ENCODE assay signal across 20 mouse cellular contexts in the genomic region with DNA sequence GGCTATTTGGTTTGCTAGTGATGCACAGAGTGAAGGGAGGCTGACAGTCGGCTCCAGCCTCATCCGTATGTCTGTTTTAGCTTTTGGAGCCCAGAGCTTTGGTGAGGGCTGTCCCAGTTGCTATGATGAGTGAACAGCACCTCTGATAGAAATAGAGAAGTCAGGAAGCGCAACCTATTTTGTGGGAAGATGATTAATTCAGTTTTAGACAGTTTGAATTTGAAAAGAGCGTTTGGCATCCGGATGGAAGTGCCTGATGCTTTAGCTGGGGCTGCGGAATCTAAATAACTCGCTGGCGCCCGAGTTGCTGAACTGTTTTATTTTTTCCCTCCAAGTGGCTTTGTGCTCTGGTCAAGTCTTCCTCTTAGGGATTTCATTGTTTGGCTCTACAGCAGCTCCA.
DNase-seq lines count a peak whose midpoint lies in the region; ATAC-seq and TF ChIP-seq lines count a peak whose summit lies in the region.
"Had no signal": no experiment of that assay in that cellular context is flagged by ENCODE, and none has a peak within 500 bp of the region (broad histone marks: within the 10 kb centered on the region; RNA-seq: fewer than 3 reads in every experiment).

No protein-coding gene starts in this region.

- no peaks in the 10 kb centered on the region for H3K27me3 ChIP-seq in intestine, embryonic 16.5 days (replicated peaks; ENCODE audit: control insufficient read depth, insufficient read depth, low read length)
- H3K27me3 ChIP-seq: embryonic facial prominence, embryonic 12.5 days; forebrain, embryonic 15.5 days; hindbrain, embryonic 13.5 days had no signal

- H3K4me3 ChIP-seq in layer of hippocampus, adult 2 months: no peak overlapping the region
- no peak overlapping the region for H3K4me3 ChIP-seq in intestine, embryonic 16.5 days (ENCODE audit: low read length)
- H3K4me3 ChIP-seq: embryonic facial prominence, embryonic 12.5 days; forebrain, embryonic 15.5 days; heart, embryonic 10.5 days; hindbrain, embryonic 13.5 days had no signal

- H3K4me1 ChIP-seq in intestine, embryonic 16.5 days (ENCODE audit: control insufficient read depth, insufficient read depth, low read length): no peaks in the 10 kb centered on the region
- H3K4me1 ChIP-seq: embryonic facial prominence, embryonic 12.5 days; forebrain, embryonic 15.5 days; heart, embryonic 10.5 days; hindbrain, embryonic 13.5 days had no signal

- no peak for ATAC-seq in intestine, embryonic 16.5 days
- ATAC-seq: forebrain, embryonic 15.5 days; hindbrain, postnatal 0 days had no signal

- no peak for TF ChIP-seq CTCF in layer of hippocampus, adult 2 months (conservative IDR thresholded peaks at IDR 0.05)

- peak overlapping the region; percentile 65; the same call in 1 of the 2 replicates for H3K27ac ChIP-seq in layer of hippocampus, adult 2 months
- H3K27ac ChIP-seq in intestine, embryonic 16.5 days (ENCODE audit: low read length): no peak overlapping the region
- H3K27ac ChIP-seq: embryonic facial prominence, embryonic 12.5 days; forebrain, embryonic 15.5 days; heart, embryonic 10.5 days; hindbrain, embryonic 13.5 days; hindbrain, postnatal 0 days had no signal

- H3K9me3 ChIP-seq in intestine, embryonic 16.5 days (ENCODE audit: control insufficient read depth, low read length): no peaks in the 10 kb centered on the region
- H3K9me3 ChIP-seq: embryonic facial prominence, embryonic 12.5 days; forebrain, embryonic 15.5 days; heart, embryonic 10.5 days; hindbrain, embryonic 13.5 days had no signal

- no peak overlapping the region for H3K9ac ChIP-seq in intestine, embryonic 16.5 days (ENCODE audit: low read depth, low read length)
- H3K9ac ChIP-seq: embryonic facial prominence, embryonic 12.5 days; forebrain, embryonic 15.5 days; hindbrain, embryonic 13.5 days had no signal

- WGBS in intestine, embryonic 16.5 days: 76% methylated on average over 9 of the region's 9 CpGs

- no peak overlapping the region for H3K4me2 ChIP-seq in intestine, embryonic 16.5 days (ENCODE audit: low read depth, low read length)
- H3K4me2 ChIP-seq: embryonic facial prominence, embryonic 12.5 days; forebrain, embryonic 15.5 days; hindbrain, embryonic 13.5 days had no signal

- DNase-seq in layer of hippocampus, adult 11-12 months (ENCODE audit: low spot score): peak; percentile 16
- DNase-seq in layer of hippocampus, postnatal 25 days (ENCODE audit: extremely low spot score in 1 of 2, low spot score in 1 of 2): no peak
- DNase-seq in brain, adult 2 months (ENCODE audit: low read depth, low spot score): peak; percentile 63
- DNase-seq in layer of hippocampus, adult 2 months (ENCODE audit: low spot score in 2 of 2): peak; percentile 13 to 55
- DNase-seq in layer of hippocampus, postnatal 14 days (ENCODE audit: low spot score in 2 of 2): peak; percentile 11 to 34
- DNase-seq in retina, postnatal 1 day: no peak
- DNase-seq: adrenal gland, adult 2 months; adrenal gland, postnatal 25 days; cerebellum, adult 11 months; cerebellum, adult 8-10 months; cerebellum, postnatal 14 days; gastrocnemius, postnatal 36 days; heart, adult 18-20 months; heart, postnatal 10 days had no signal

- no peaks in the 10 kb centered on the region for H3K36me3 ChIP-seq in intestine, embryonic 16.5 days (ENCODE audit: control insufficient read depth, insufficient read depth, low read length)
- H3K36me3 ChIP-seq: embryonic facial prominence, embryonic 12.5 days; forebrain, embryonic 15.5 days; heart, embryonic 10.5 days; hindbrain, embryonic 13.5 days had no signal

Comparison
In these comparisons a context has a peak if more than half of its experiments do, and no peak if none do; other contexts are left out.
1. DNase-seq: peak in layer of hippocampus, adult 11-12 months (single experiment), brain, adult 2 months (single experiment), layer of hippocampus, adult 2 months (2 of 2) and layer of hippocampus, postnatal 14 days (2 of 2); none in layer of hippocampus, postnatal 25 days (0 of 2) and retina, postnatal 1 day (single experiment).